Mouse (Mus musculus): ENCODE data around the gene Cdk5rap1. TPM values are rescaled to one million over a fixed set of nuclear protein-coding genes. Genes with fewer than 3 reads are reported as not detected.

The Cdk5rap1 gene
- total and polyA plus RNA-seq, 2 experiments from 2014 or later: 5.4 to 10.8 TPM

DNA sequence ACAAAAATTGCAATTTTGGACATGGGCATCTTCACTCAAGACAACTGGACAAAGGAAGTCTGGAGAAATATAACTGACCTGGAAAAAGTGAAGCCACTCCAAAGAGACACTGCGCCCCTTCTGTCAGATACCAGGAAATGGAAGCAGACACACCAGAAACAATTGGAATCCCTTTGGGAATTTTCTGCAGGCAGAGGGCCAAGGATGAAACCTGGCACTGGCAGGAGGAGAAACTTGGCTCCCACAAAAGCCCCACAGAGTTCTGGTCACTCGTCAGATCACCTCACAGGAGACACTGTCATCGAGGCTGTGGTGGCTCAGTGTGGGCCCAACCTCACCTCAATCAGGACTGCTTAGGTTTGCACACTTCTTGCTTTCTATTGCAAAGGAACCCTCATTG, 21.8 kb upstream of the Cdk5rap1 start:
- no peaks in the 10 kb centered on the region for H3K27me3 ChIP-seq (ENCODE audit: insufficient read depth, low read length)
- H3K4me2 ChIP-seq (ENCODE audit: low read depth, low read length, poor library complexity, severe bottlenecking): no peak overlapping the region
- WGBS: 79% methylated on average over 3 of the region's 3 CpGs
- no peak overlapping the region for H3K9ac ChIP-seq (replicated peaks; ENCODE audit: low read length, poor library complexity, severe bottlenecking)
- H3K4me1 ChIP-seq (ENCODE audit: insufficient read depth, low read length): no peaks in the 10 kb centered on the region
- H3K9me3 ChIP-seq (ENCODE audit: low read length): no peaks in the 10 kb centered on the region
- H3K4me3 ChIP-seq (ENCODE audit: low read depth, low read length): no peak overlapping the region
- no peak overlapping the region for H3K27ac ChIP-seq (ENCODE audit: low read depth, low read length)
- peaks cover 11% of the 10 kb centered on the region; the same call in 1 of the 2 replicates for H3K36me3 ChIP-seq (ENCODE audit: insufficient read depth, low read length)
- ATAC-seq (ENCODE audit: low FRiP score) (no peak), DNase-seq (ENCODE audit: low spot score) (peak; percentile 52)
- no peak for TF ChIP-seq CTCF (IDR thresholded peaks at IDR 0.05)

DNA sequence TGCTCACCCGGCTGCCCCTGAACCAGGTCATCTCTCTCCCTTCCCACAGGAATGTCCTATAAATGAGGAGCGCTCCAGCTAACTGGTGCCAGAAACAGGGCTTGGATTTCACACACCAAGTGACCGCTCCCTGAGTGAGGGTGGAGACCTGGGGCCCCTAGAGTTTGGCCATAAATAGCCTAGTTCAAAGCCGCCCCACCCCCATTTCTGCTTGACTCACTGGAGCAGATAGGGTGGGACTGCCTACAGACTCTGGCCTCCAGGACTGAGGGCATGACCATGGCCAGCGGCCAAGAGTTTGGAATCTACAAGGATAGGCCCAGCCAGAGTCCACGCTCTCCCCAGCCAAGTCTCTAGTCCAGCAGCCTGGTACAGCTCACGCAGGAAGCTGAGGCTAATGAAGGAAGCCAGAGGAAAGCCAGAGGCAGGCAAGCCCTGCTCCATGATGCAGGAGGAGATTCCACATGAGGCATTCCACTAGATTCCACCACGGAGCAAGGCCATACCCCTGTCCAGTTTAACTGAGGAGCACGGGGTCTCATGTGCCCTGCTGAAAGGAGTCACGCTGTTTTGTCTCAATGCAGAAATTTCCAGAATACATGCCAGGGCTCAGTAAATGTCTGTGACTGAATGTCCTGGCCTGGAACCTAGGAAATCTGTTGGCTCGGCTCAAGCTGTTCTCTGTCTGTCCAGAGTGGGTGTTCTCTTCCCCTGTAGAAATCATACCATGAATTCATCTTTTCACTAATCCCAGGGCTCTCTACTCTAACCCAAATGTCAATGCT, 17.6 kb upstream of the Cdk5rap1 start:
- peak; percentile 45 for DNase-seq (ENCODE audit: low spot score)
- Histone ChIP-seq H3K9me3 (ENCODE audit: low read length) (no peaks in the 10 kb centered on the region), H3K4me1 (ENCODE audit: insufficient read depth, low read length) (no peaks in the 10 kb centered on the region), H3K4me2 (ENCODE audit: low read depth, low read length, poor library complexity, severe bottlenecking) (no peak overlapping the region), H3K27me3 (ENCODE audit: insufficient read depth, low read length) (no peaks in the 10 kb centered on the region), H3K4me3 (ENCODE audit: low read depth, low read length) (no peak overlapping the region), H3K27ac (ENCODE audit: low read depth, low read length) (no peak overlapping the region), H3K9ac (replicated peaks; ENCODE audit: low read length, poor library complexity, severe bottlenecking) (no peak overlapping the region; the same call in 1 of the 2 replicates), H3K36me3 (ENCODE audit: insufficient read depth, low read length) (no peaks in the 10 kb centered on the region)
- no peak for ATAC-seq (ENCODE audit: low FRiP score)
- TF ChIP-seq CTCF (IDR thresholded peaks at IDR 0.05): no peak
- 82% methylated on average over 11 of the region's 11 CpGs for WGBS

DNA sequence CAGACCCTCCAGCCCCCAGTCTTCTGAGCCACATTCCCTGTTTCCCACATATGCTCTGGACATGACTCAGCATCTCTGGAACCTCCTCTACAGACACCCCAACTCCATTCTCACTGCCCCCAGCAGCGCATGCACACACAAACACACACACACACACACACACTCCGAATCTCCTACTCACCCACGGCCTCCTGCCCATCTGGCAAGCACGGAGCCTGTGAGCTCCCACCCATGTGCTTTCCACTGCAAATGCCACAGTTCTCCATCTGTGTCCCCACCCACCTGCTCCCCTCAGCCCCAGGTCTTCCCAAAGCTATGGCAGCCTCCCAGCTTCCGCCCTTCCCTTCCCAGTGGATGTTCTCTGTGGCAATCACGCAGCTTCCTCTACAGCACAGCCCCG, 6.3 kb upstream of the Cdk5rap1 start:
- no peak for TF ChIP-seq CTCF (IDR thresholded peaks at IDR 0.05)
- no peaks in the 10 kb centered on the region for H3K9me3 ChIP-seq (ENCODE audit: low read length)
- ATAC-seq (ENCODE audit: low FRiP score): no peak
- DNase-seq (ENCODE audit: low spot score): no peak
- no peaks in the 10 kb centered on the region for H3K27me3 ChIP-seq (ENCODE audit: insufficient read depth, low read length)
- H3K27ac ChIP-seq (ENCODE audit: low read depth, low read length): no peak overlapping the region
- H3K4me1 ChIP-seq (ENCODE audit: insufficient read depth, low read length): no peaks in the 10 kb centered on the region
- 84% methylated on average over 7 of the region's 7 CpGs for WGBS
- H3K36me3 ChIP-seq (ENCODE audit: insufficient read depth, low read length): peaks cover 20% of the 10 kb centered on the region; the same call in 1 of the 2 replicates
- no peak overlapping the region for H3K4me2 ChIP-seq (ENCODE audit: low read depth, low read length, poor library complexity, severe bottlenecking)
- H3K4me3 ChIP-seq (ENCODE audit: low read depth, low read length): no peak overlapping the region
- H3K9ac ChIP-seq (replicated peaks; ENCODE audit: low read length, poor library complexity, severe bottlenecking): no peak overlapping the region

GRCm38 (mm10) chr2:154374807-154375601, 2.2 kb upstream of the Cdk5rap1 start:
- Histone ChIP-seq H3K9me3 (ENCODE audit: low read length) (no peaks in the 10 kb centered on the region), H3K36me3 (ENCODE audit: insufficient read depth, low read length) (peaks cover 12% of the 10 kb centered on the region; the same call in 1 of the 2 replicates), H3K9ac (replicated peaks; ENCODE audit: low read length, poor library complexity, severe bottlenecking) (no peak overlapping the region), H3K4me3 (ENCODE audit: low read depth, low read length) (no peak overlapping the region), H3K4me1 (ENCODE audit: insufficient read depth, low read length) (0 out of 2 replicates have a peak, but pooled peaks cover 4% of the 10 kb centered on the region), H3K4me2 (ENCODE audit: low read depth, low read length, poor library complexity, severe bottlenecking) (no peak overlapping the region), H3K27me3 (ENCODE audit: insufficient read depth, low read length) (no peaks in the 10 kb centered on the region), H3K27ac (ENCODE audit: low read depth, low read length) (no peak overlapping the region)
- ATAC-seq (ENCODE audit: low FRiP score) (no peak), DNase-seq (ENCODE audit: low spot score) (no peak)
- 80% methylated on average over 6 of the region's 6 CpGs for WGBS
- TF ChIP-seq CTCF (IDR thresholded peaks at IDR 0.05): no peak

- Histone ChIP-seq H3K27ac (ENCODE audit: low read depth, low read length) (no peak overlapping the region), H3K4me1 (ENCODE audit: insufficient read depth, low read length) (0 out of 2 replicates have a peak, but pooled peaks cover 4% of the 10 kb centered on the region), H3K4me3 (ENCODE audit: low read depth, low read length) (no peak overlapping the region), H3K4me2 (ENCODE audit: low read depth, low read length, poor library complexity, severe bottlenecking) (no peak overlapping the region), H3K36me3 (ENCODE audit: insufficient read depth, low read length) (peaks cover 8% of the 10 kb centered on the region; the same call in 1 of the 2 replicates), H3K27me3 (ENCODE audit: insufficient read depth, low read length) (no peaks in the 10 kb centered on the region), H3K9ac (replicated peaks; ENCODE audit: low read length, poor library complexity, severe bottlenecking) (no peak overlapping the region), H3K9me3 (ENCODE audit: low read length) (no peaks in the 10 kb centered on the region)
- peak; percentile 85 for TF ChIP-seq CTCF (IDR thresholded peaks at IDR 0.05)
- no peak for ATAC-seq (ENCODE audit: low FRiP score)
- 60% methylated on average over 6 of the region's 6 CpGs for WGBS
- DNase-seq (ENCODE audit: low spot score): peak; percentile 82
These were observed 1.3 kb upstream of the Cdk5rap1 start for GRCm38 (mm10) chr2:154373961-154374632.

Data from midbrain, postnatal 0 days (tissue).